Mouse (Mus musculus) olfactory bulb, adult 2 months (tissue): ENCODE results near the gene Nkap. TPM values are rescaled to one million over a fixed set of nuclear protein-coding genes. Genes with fewer than 3 reads are reported as not detected.

Experiments used
- H3K27ac ChIP-seq: fragments of 200-500 bp; 2 replicates; pipeline ENCODE4 v1.5.1; 2012; ENCODE audit warnings: low read depth, low read length; ENCODE audit not compliant: insufficient read depth
- H3K4me1 ChIP-seq: fragments of 200-500 bp; 2 replicates; pipeline ENCODE4 v1.6.1; 2012; ENCODE audit warnings: low read length; ENCODE audit not compliant: control insufficient read depth, insufficient read depth
- H3K4me3 ChIP-seq: fragments of 200-500 bp; 2 replicates; pipeline ENCODE4 v1.5.1; 2012; ENCODE audit warnings: mild to moderate bottlenecking, low read depth, low read length, moderate library complexity; ENCODE audit not compliant: insufficient read depth
- CTCF ChIP-seq: fragments of 200-500 bp; IDR thresholded peaks from 2 replicates; pipeline ENCODE4 v1.5.1; 2012; ENCODE audit warnings: low read depth, mild to moderate bottlenecking, low read length, moderate library complexity; ENCODE audit not compliant: insufficient read depth
- POLR2A ChIP-seq: fragments of 200-500 bp; IDR thresholded peaks from 2 replicates; pipeline ENCODE4 v1.6.1; 2012; ENCODE audit warnings: mild to moderate bottlenecking, low read depth, low read length, moderate library complexity; ENCODE audit not compliant: insufficient read depth
- WGBS: fragments of 180-500 bp; shearing (Covaris S2); methylation state at CpG from one replicate; pipeline ENCODE4 v1.1.7; 2018; 5-methylcytosine and 5-hydroxymethylcytosine counted together
- polyA plus RNA-seq: library from polyadenylated mRNA; stranded (reverse); fragments of >200 nt; gene quantifications from 2 replicates; pipeline ENCODE4 v1.2.4, GENCODE M21; 2012; ENCODE audit warnings: low replicate concordance; ENCODE audit not compliant: missing spikeins, insufficient read depth, insufficient read length

The Nkap gene
- polyA plus RNA-seq, 1 experiment = not detected

- TF ChIP-seq CTCF = no peak
- no peak for TF ChIP-seq POLR2A
- 90% methylated on average over 11 of the region's 11 CpGs for WGBS
These were observed 31.4 kb upstream of the Nkap start for GRCm38 (mm10) chrX:37095106-37095768.

GRCm38 (mm10) chrX:37098681-37099080 is 27.9 kb upstream of the Nkap start:
- TF ChIP-seq POLR2A (no peak), CTCF (no peak)
- H3K27ac ChIP-seq = no peak overlapping the region
- 86% methylated on average over 3 of the region's 3 CpGs for WGBS
- no peak overlapping the region for H3K4me3 ChIP-seq
- no peaks in the 10 kb centered on the region for H3K4me1 ChIP-seq

More at GRCm38 (mm10) chrX:37095106-37095768, 31.4 kb upstream of the Nkap start:
- Histone ChIP-seq H3K4me1 (no peaks in the 10 kb centered on the region), H3K4me3 (no peak overlapping the region), H3K27ac (no peak overlapping the region)

- Histone ChIP-seq H3K27ac (no peak overlapping the region), H3K4me1 (no peaks in the 10 kb centered on the region), H3K4me3 (no peak overlapping the region)
- TF ChIP-seq POLR2A (no peak), CTCF (no peak)
- WGBS = 77% methylated on average over 2 of the region's 2 CpGs
These were observed 22.8 kb upstream of the Nkap start for GRCm38 (mm10) chrX:37103826-37104225.

DNA sequence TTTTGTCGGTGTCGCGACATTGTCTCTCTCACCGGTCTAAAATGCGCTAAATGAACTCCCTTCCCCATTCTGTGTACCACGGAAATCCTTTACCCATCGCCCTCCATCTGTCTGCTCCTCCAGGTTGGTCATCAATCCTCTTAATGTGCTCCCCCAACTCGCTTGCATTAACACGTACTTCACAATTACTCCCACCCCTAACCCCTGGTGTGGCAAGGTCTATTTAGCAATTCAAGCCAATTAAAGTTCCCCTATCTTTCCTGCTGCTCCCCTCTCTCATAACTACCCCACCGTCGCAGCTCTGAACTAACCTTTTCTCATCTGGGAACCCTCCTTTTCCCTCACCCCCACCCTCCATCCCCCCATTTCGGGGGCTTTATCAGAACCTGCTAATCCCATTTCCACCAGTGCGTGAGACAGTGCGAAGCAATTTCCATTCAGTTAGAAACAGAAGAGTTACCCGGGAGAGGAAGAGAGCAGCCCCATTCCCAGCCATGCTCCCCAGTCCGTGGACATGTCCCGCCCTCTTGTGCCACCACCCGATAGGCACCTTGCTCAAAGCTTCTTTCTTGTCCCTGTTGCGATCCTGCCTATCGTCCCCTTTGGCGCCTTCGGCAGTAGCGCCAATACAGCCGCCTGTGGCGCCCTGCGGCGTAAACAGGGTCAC is 16.9 kb upstream of the Nkap start:
- 12% methylated on average over 27 of the region's 27 CpGs for WGBS

GRCm38 (mm10) chrX:37110193-37110880 is 16.3 kb upstream of the Nkap start, which contains the start of gene Upf3b:
Gene Upf3b, minus strand, starts transcription at chrX:37110322.
- Histone ChIP-seq H3K4me1 (no peaks in the 10 kb centered on the region; the same call in 1 of the 2 replicates), H3K27ac (peak within 1 kb of the TSS; percentile 90), H3K4me3 (peak within 1 kb of the TSS; percentile 76)
- 14% methylated on average over 30 of the region's 30 CpGs for WGBS
- peak; percentile 41; the same call in 1 of the 2 replicates for TF ChIP-seq POLR2A
- no peak for TF ChIP-seq CTCF

More for the DNA sequence above, 16.9 kb upstream of the Nkap start:
- Histone ChIP-seq H3K4me3 (peak overlapping the region; percentile 76), H3K4me1 (no peaks in the 10 kb centered on the region; the same call in 1 of the 2 replicates), H3K27ac (peak overlapping the region; percentile 90)
- TF ChIP-seq CTCF = no peak
- no peak for TF ChIP-seq POLR2A

DNA sequence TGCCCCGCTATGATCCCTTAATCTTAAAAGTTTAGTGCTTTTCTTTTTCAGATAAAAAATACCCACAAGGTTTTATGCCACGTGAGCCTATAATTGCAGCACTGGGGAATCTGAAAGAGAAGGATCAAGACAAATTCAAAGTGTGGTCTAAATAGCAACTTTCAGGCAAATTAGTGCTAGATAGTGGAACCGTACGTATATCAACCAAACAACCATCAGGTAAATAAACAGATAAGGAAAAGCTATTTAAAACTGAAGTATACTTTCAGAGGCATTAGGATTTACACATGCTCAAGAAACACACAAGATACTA is 15.8 kb upstream of the Nkap start:
- TF ChIP-seq CTCF = no peak
- no peak for TF ChIP-seq POLR2A
- Histone ChIP-seq H3K27ac (no peak overlapping the region), H3K4me3 (no peak overlapping the region), H3K4me1 (no peaks in the 10 kb centered on the region; the same call in 1 of the 2 replicates)
- WGBS = 55% methylated on average over 4 of the region's 4 CpGs

DNA sequence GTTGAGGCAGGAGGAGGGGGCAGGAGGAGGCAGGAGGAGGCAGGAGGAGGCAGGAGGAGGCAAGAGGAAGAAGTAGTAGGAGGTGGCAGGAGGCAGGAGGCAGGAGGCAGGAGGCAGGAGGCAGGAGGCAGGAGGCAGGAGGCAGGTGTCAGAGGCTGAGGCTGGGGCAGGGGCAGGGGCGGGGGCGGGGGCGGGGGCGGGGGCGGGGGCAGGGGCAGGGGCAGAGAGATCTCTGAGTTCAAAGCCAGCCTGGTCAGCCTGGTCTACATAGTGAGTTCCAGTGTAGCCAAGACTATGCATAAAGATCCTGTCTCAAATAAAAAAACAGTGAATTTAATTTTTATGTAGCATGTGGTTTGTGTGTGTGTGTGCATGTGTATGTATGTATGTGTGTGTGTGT is 9.5 kb upstream of the Nkap start:
- H3K4me3 ChIP-seq = no peak overlapping the region

GRCm38 (mm10) chrX:37119585-37119984 is 7.0 kb upstream of the Nkap start:
- Histone ChIP-seq H3K4me1 (peaks cover 5% of the 10 kb centered on the region; the same call in 1 of the 2 replicates), H3K27ac (no peak overlapping the region), H3K4me3 (no peak overlapping the region)
- TF ChIP-seq POLR2A (no peak), CTCF (no peak)
- WGBS = 58% methylated on average over 3 of the region's 3 CpGs

More for the DNA sequence above, 9.5 kb upstream of the Nkap start:
- TF ChIP-seq POLR2A (no peak), CTCF (no peak)
- Histone ChIP-seq H3K4me1 (peaks cover 5% of the 10 kb centered on the region; the same call in 1 of the 2 replicates), H3K27ac (no peak overlapping the region)
- no CpG with 5 or more reads among the region's 5 CpGs for WGBS

DNA sequence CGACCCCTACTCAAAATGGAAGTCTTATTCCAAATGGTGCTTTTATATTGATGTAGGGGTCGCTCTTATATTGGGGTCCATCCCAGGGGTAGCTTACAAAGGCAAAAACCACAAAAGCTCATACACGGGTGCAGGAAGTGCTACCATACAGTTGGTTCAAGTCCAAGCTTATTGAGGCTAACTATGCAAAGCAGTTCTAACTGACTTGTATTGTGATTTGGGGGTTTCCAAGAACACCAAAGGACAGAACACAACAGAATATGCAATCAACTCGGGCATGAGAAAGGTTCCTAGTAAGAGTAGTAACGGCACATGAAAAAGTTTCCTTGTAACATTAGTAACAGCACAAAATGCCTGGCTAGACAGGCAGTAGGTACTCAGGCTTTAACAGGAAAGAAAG is 6.4 kb upstream of the Nkap start:
- WGBS = 61% methylated on average over 5 of the region's 5 CpGs
- no peak for TF ChIP-seq CTCF
- no peak for TF ChIP-seq POLR2A
- no peak overlapping the region for H3K4me3 ChIP-seq
- H3K4me1 ChIP-seq = peaks cover 5% of the 10 kb centered on the region; the same call in 1 of the 2 replicates
- H3K27ac ChIP-seq = no peak overlapping the region
